Mouse (Mus musculus) ovary, postnatal 10 days (tissue): ENCODE measurements around the gene Rad18.

Source experiments
- DNase-seq: peaks from one replicate; pipeline ENCODE4 v3.0.0; 2022; ENCODE audit warnings: low spot score

The Rad18 gene

GRCm38 (mm10) chr6:112684065-112684464 is 12.4 kb downstream of the Rad18 start:
- DNase-seq = no peak

- DNase-seq = no peak
Observed at GRCm38 (mm10) chr6:112632071-112632470, 64.4 kb downstream of the Rad18 start.

GRCm38 (mm10) chr6:112630291-112630690 is 66.2 kb downstream of the Rad18 start:
- DNase-seq = no peak

GRCm38 (mm10) chr6:112628301-112628700 is 68.2 kb downstream of the Rad18 start:
- DNase-seq = no peak

GRCm38 (mm10) chr6:112622321-112622720 is 74.2 kb downstream of the Rad18 start:
- no peak for DNase-seq

- no peak for DNase-seq
Observed at GRCm38 (mm10) chr6:112620027-112620426, 76.5 kb downstream of the Rad18 start.

GRCm38 (mm10) chr6:112617728-112618318 is 78.7 kb downstream of the Rad18 start:
- DNase-seq = no peak

GRCm38 (mm10) chr6:112609027-112609426 is 87.5 kb downstream of the Rad18 start:
- DNase-seq = no peak

- no peak for DNase-seq
Observed at GRCm38 (mm10) chr6:112603866-112604265, 92.6 kb downstream of the Rad18 start.

- no peak for DNase-seq
Observed at GRCm38 (mm10) chr6:112594971-112595370, 101.5 kb downstream of the Rad18 start.

GRCm38 (mm10) chr6:112587912-112588311 is 108.6 kb downstream of the Rad18 start:
- DNase-seq = no peak

GRCm38 (mm10) chr6:112586999-112587398 is 109.5 kb downstream of the Rad18 start:
- DNase-seq = no peak

- no peak for DNase-seq
Observed at GRCm38 (mm10) chr6:112584961-112585360, 111.5 kb downstream of the Rad18 start.

GRCm38 (mm10) chr6:112582022-112582421 is 114.5 kb downstream of the Rad18 start:
- DNase-seq = no peak

- DNase-seq = no peak
Observed at GRCm38 (mm10) chr6:112577198-112577597, 119.3 kb downstream of the Rad18 start.

GRCm38 (mm10) chr6:112574558-112574957 is 121.9 kb downstream of the Rad18 start:
- DNase-seq = no peak

- no peak for DNase-seq
Observed at GRCm38 (mm10) chr6:112570413-112570812, 126.1 kb downstream of the Rad18 start.
